Mouse (Mus musculus): ENCODE data around the gene Unc13d. TPM values are rescaled to one million over a fixed set of nuclear protein-coding genes. Genes with fewer than 3 reads are reported as not detected.

Unc13d gene
- total and polyA plus RNA-seq, 3 experiments, result 8.9 to 15.7 (median 14.0) TPM

DNA sequence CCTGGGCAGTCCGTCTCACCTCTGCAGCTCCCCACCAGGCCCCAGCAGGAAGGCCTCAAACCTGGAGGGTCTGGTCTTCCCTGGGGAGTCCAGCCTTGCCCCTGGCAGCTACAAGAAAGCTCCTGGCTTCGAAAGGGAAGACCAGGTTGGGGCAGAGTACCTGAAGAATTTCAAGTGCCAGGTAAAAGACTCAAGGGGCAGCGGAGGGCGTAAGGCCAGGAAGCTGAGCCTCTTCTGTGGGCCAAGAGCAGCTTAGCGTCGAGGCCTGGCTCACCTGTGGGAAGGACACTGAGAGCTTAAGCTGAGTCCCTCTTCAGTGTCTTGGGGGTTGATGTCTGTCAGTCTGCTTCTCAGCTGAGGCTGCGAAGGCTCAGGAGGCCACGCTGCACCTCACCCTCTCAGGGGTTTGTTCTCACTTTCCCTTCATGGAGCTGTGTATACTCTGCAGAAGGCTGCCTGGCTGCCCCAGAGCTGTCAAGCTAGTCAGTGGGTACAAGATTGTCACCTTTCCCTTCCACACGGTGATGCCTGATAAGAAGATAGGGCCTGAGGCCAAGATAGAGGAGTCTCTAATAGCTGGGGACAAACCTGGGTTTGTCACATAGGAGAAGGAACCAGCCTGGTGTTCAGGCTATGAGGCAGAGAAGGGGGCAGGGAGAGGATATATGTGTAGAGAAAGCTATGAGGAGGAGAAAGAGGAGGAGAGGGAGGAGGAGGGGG is 24.1 kb downstream of the Unc13d start:
- in situ Hi-C loops (cut with MboI; ENCODE audit: low pct_ligation_motif_present, low pct_unique_long_range_greater_than_20kb, low sequenced_read_pairs), result no loop called here
- peaks cover 6% of the 10 kb centered on the region for H3K9me3 ChIP-seq (replicated peaks; ENCODE audit: low read length)
- dilution Hi-C loops (cut with MboI; ENCODE audit: extremely low pct_ligation_motif_present, extremely low pct_unique_long_range_greater_than_20kb, low sequenced_read_pairs), result no loop called here
- no peak for DNase-seq (ENCODE audit: extremely low read depth)
- no peak overlapping the region for H3K27ac ChIP-seq (ENCODE audit: insufficient read depth, low read depth)
- TF ChIP-seq GABPA (IDR thresholded peaks at IDR 0.05; ENCODE audit: insufficient replicate concordance, low read depth, low read length) (no peak), USF2 (conservative IDR thresholded peaks at IDR 0.05; ENCODE audit: low read depth, low read length) (no peak), CHD1 (IDR thresholded peaks at IDR 0.05; ENCODE audit: low read depth, low read length) (no peak), MYC (IDR thresholded peaks at IDR 0.05; ENCODE audit: low read depth, low read length) (no peak), TCF12 (IDR thresholded peaks at IDR 0.05; ENCODE audit: low read depth, low read length) (no peak), MEF2A (IDR thresholded peaks at IDR 0.05; ENCODE audit: borderline replicate concordance, low read depth, low read length) (no peak), CHD2 (IDR thresholded peaks at IDR 0.05; ENCODE audit: low read length) (no peak), ZKSCAN1 (IDR thresholded peaks at IDR 0.05; ENCODE audit: borderline replicate concordance, low read depth, low read length) (no peak), RCOR1 (conservative IDR thresholded peaks at IDR 0.05; ENCODE audit: low read depth, low read length) (no peak)
- H3K27me3 ChIP-seq (replicated peaks), result no peaks in the 10 kb centered on the region
- H3K4me3 ChIP-seq (replicated peaks in 1 of 3; ENCODE audit: low read depth in 2 of 3, low read length in 2 of 3, poor library complexity in 1 of 3), result no peak overlapping the region
- H3K4me2 ChIP-seq (ENCODE audit: insufficient read depth, low read depth, poor library complexity, severe bottlenecking), result no peak overlapping the region
- H3K4me1 ChIP-seq (ENCODE audit: control insufficient read depth in 1 of 2, insufficient read depth in 2 of 2), result peaks cover 3 to 16% of the 10 kb centered on the region in 2 experiments; a peak in 2 of 4 replicates
- peaks cover 93 to 97% of the 10 kb centered on the region in 2 experiments for H3K36me3 ChIP-seq (replicated peaks in 1 of 2; ENCODE audit: control insufficient read depth in 1 of 2, insufficient read depth in 1 of 2, low read length in 1 of 2)
- no peaks in the 10 kb centered on the region for H3K79me2 ChIP-seq (replicated peaks; ENCODE audit: control insufficient read depth, extremely low read depth, insufficient read depth, poor library complexity, severe bottlenecking)
- no peak overlapping the region for H3K9ac ChIP-seq (ENCODE audit: insufficient read depth, low read depth)

- Histone ChIP-seq H3K27ac (ENCODE audit: insufficient read depth, low read depth) (no peak overlapping the region), H3K27me3 (replicated peaks) (no peaks in the 10 kb centered on the region), H3K36me3 (replicated peaks in 1 of 2; ENCODE audit: control insufficient read depth in 1 of 2, insufficient read depth in 1 of 2, low read length in 1 of 2) (peaks cover 91 to 95% of the 10 kb centered on the region in 2 experiments), H3K9me3 (replicated peaks; ENCODE audit: low read length) (peaks cover 6% of the 10 kb centered on the region), H3K4me3 (replicated peaks in 1 of 3; ENCODE audit: low read depth in 2 of 3, low read length in 2 of 3, poor library complexity in 1 of 3) (no peak overlapping the region), H3K4me2 (ENCODE audit: insufficient read depth, low read depth, poor library complexity, severe bottlenecking) (no peak overlapping the region), H3K4me1 (ENCODE audit: control insufficient read depth in 1 of 2, insufficient read depth in 2 of 2) (peaks cover 3 to 12% of the 10 kb centered on the region in 2 experiments; a peak in 2 of 4 replicates), H3K79me2 (replicated peaks; ENCODE audit: control insufficient read depth, extremely low read depth, insufficient read depth, poor library complexity, severe bottlenecking) (no peaks in the 10 kb centered on the region), H3K9ac (ENCODE audit: insufficient read depth, low read depth) (no peak overlapping the region)
- no peak for DNase-seq (ENCODE audit: extremely low read depth)
- in situ Hi-C loops (cut with MboI; ENCODE audit: low pct_ligation_motif_present, low pct_unique_long_range_greater_than_20kb, low sequenced_read_pairs), result no loop called here
- TF ChIP-seq POLR2AphosphoS2 (IDR thresholded peaks at IDR 0.05; ENCODE audit: low read depth, low read length), result no peak
- dilution Hi-C loops (cut with MboI; ENCODE audit: extremely low pct_ligation_motif_present, extremely low pct_unique_long_range_greater_than_20kb, low sequenced_read_pairs), result no loop called here
Measured at GRCm38 (mm10) chr11:116050196-116050595, 27.6 kb downstream of the Unc13d start.

DNA sequence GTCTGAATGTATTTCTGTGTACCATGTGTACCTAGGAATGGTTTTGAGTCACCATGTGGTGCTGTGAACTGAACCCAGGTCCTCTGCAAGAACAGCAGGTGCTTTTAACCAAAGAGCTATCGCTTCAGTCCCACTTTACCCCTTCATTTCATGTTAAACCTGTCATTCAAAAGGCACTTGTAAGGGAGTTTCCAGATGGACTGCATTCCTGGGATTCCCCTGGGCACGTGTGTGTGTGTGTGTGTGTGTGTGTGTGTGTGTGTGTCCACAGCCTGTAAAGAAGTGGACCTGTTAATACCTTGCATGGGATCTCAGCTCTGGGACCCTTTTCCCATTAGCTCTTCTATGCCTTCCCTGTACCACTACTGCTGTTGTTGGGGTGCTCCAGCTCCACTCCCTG is 28.2 kb downstream of the Unc13d start:
- no peak overlapping the region for H3K27ac ChIP-seq (ENCODE audit: insufficient read depth, low read depth)
- H3K4me3 ChIP-seq (replicated peaks in 1 of 3; ENCODE audit: low read depth in 2 of 3, low read length in 2 of 3, poor library complexity in 1 of 3), result no peak overlapping the region
- in situ Hi-C loops (cut with MboI; ENCODE audit: low pct_ligation_motif_present, low pct_unique_long_range_greater_than_20kb, low sequenced_read_pairs) (no loop called here), dilution Hi-C loops (cut with MboI; ENCODE audit: extremely low pct_ligation_motif_present, extremely low pct_unique_long_range_greater_than_20kb, low sequenced_read_pairs) (no loop called here)
- H3K36me3 ChIP-seq (replicated peaks in 1 of 2; ENCODE audit: control insufficient read depth in 1 of 2, insufficient read depth in 1 of 2, low read length in 1 of 2), result peaks cover 91 to 95% of the 10 kb centered on the region in 2 experiments
- H3K9me3 ChIP-seq (replicated peaks; ENCODE audit: low read length), result peaks cover 6% of the 10 kb centered on the region
- no peak for DNase-seq (ENCODE audit: extremely low read depth)
- H3K9ac ChIP-seq (ENCODE audit: insufficient read depth, low read depth), result no peak overlapping the region
- H3K79me2 ChIP-seq (replicated peaks; ENCODE audit: control insufficient read depth, extremely low read depth, insufficient read depth, poor library complexity, severe bottlenecking), result no peaks in the 10 kb centered on the region
- no peak overlapping the region for H3K4me2 ChIP-seq (ENCODE audit: insufficient read depth, low read depth, poor library complexity, severe bottlenecking)
- peaks cover 3 to 12% of the 10 kb centered on the region in 2 experiments; a peak in 2 of 4 replicates for H3K4me1 ChIP-seq (ENCODE audit: control insufficient read depth in 1 of 2, insufficient read depth in 2 of 2)
- TF ChIP-seq HCFC1 (IDR thresholded peaks at IDR 0.05; ENCODE audit: low read depth, low read length) (no peak), POLR2AphosphoS2 (IDR thresholded peaks at IDR 0.05; ENCODE audit: low read depth, low read length) (no peak), SIN3A (IDR thresholded peaks at IDR 0.05; ENCODE audit: low read length) (no peak), ETS1 (conservative IDR thresholded peaks at IDR 0.05; ENCODE audit: low read depth, low read length) (no peak), ZNF384 (IDR thresholded peaks at IDR 0.05; ENCODE audit: low read depth, low read length) (no peak), GABPA (IDR thresholded peaks at IDR 0.05; ENCODE audit: insufficient replicate concordance, low read depth, low read length) (no peak), MXI1 (IDR thresholded peaks at IDR 0.05; ENCODE audit: low read depth, low read length) (no peak), BHLHE40 (IDR thresholded peaks at IDR 0.05; ENCODE audit: low read depth, low read length) (no peak), RAD21 (IDR thresholded peaks at IDR 0.05; ENCODE audit: low read depth, low read length) (no peak), SMC3 (IDR thresholded peaks at IDR 0.05; ENCODE audit: low read depth, low read length) (no peak)
- H3K27me3 ChIP-seq (replicated peaks), result no peaks in the 10 kb centered on the region
